Mouse (Mus musculus) gastrocnemius, adult 8-10 months (tissue): ENCODE results near the gene Brdt. TPM values are rescaled to one million over a fixed set of nuclear protein-coding genes. Genes with fewer than 3 reads are reported as not detected.
A peak's percentile ranks its signal among the peaks of the same experiment; 100 is the strongest.

ENCODE experiments used
- DNase-seq, 2 experiments: peaks; one replicate each; pipeline ENCODE4 v3.0.0; 2022; ENCODE audit warnings: low spot score in 2 of 2
- total RNA-seq, 4 experiments: library from RNA; stranded (reverse); gene quantifications; 2 replicates each; pipeline ENCODE4 v1.2.4; 2022

The Brdt gene
- total RNA-seq, result 1 to 10 TPM; 1.7 to 2.2 (median 2.0) TPM

- no peak for DNase-seq
Observed at GRCm38 (mm10) chr5:107330916-107331421, at the start of gene Brdt. Gene Brdt (plus strand): TSS chr5:107331159.

GRCm38 (mm10) chr5:107282561-107283307 lies 48.2 kb upstream of the Brdt start:
- no peak for DNase-seq

- DNase-seq, result peak; percentile 32 to 44
Observed at GRCm38 (mm10) chr5:107283935-107284524, 46.9 kb upstream of the Brdt start.

GRCm38 (mm10) chr5:107285563-107285962 lies 45.4 kb upstream of the Brdt start:
- DNase-seq, result no peak

- DNase-seq, result no peak
Observed at GRCm38 (mm10) chr5:107287254-107287907, 43.6 kb upstream of the Brdt start.

- DNase-seq, result no peak
Observed at GRCm38 (mm10) chr5:107287908-107288267, 43.1 kb upstream of the Brdt start.

GRCm38 (mm10) chr5:107288427-107289233 lies 42.3 kb upstream of the Brdt start:
- no peak for DNase-seq

GRCm38 (mm10) chr5:107289234-107289764 lies 41.7 kb upstream of the Brdt start, which contains the start of gene Tgfbr3:
Gene Tgfbr3 (minus strand): TSS chr5:107289629.
- DNase-seq, result peak; percentile 70 to 83

GRCm38 (mm10) chr5:107289986-107290385 lies 41.0 kb upstream of the Brdt start:
- no peak for DNase-seq

- no peak for DNase-seq
Observed at GRCm38 (mm10) chr5:107294041-107294440, 36.9 kb upstream of the Brdt start.

- no peak for DNase-seq
Observed at GRCm38 (mm10) chr5:107295061-107295816, 35.7 kb upstream of the Brdt start.

GRCm38 (mm10) chr5:107295817-107296511 lies 35.0 kb upstream of the Brdt start:
- no peak for DNase-seq

- no peak for DNase-seq
Observed at GRCm38 (mm10) chr5:107296512-107297322, 34.2 kb upstream of the Brdt start.

- DNase-seq, result no peak
Observed at GRCm38 (mm10) chr5:107298854-107299253, 32.1 kb upstream of the Brdt start.

GRCm38 (mm10) chr5:107303350-107303861 lies 27.6 kb upstream of the Brdt start:
- no peak for DNase-seq

- DNase-seq, result no peak
Observed at GRCm38 (mm10) chr5:107304117-107304825, 26.7 kb upstream of the Brdt start.

- DNase-seq, result no peak
Observed at GRCm38 (mm10) chr5:107307432-107307831, 23.5 kb upstream of the Brdt start.

GRCm38 (mm10) chr5:107317141-107317540 lies 13.8 kb upstream of the Brdt start:
- no peak for DNase-seq
